Mouse (Mus musculus) midbrain, embryonic 11.5 days (tissue): ENCODE data around the gene Nfam1. TPM values are rescaled to one million over a fixed set of nuclear protein-coding genes. Genes with fewer than 3 reads are reported as not detected.

Experiments used
- ATAC-seq: fragments of 200-750 bp; cut with Nextera tagmentation; 2 replicates; pipeline ENCODE4 v1.8.0; 2017; ENCODE audit warnings: moderate TSS enrichment, moderate library complexity; ENCODE audit not compliant: low FRiP score
- DNase-seq: peaks from one replicate; pipeline ENCODE4 v3.0.0; 2015; ENCODE audit warnings: low spot score; ENCODE audit errors: missing footprints
- H3K27ac ChIP-seq: fragments of 300-500 bp; sonication (generic); 2 replicates; pipeline ENCODE4 v1.5.1; 2014; ENCODE audit warnings: low read depth, low read length
- H3K27me3 ChIP-seq: fragments of 300-500 bp; sonication (generic); 2 replicates; pipeline ENCODE4 v1.6.1; 2014; ENCODE audit warnings: mild to moderate bottlenecking, low read length, moderate library complexity, mixed read lengths; ENCODE audit not compliant: control insufficient read depth, insufficient read depth
- H3K36me3 ChIP-seq: fragments of 300-500 bp; sonication (generic); 2 replicates; pipeline ENCODE4 v1.6.1; 2014; ENCODE audit warnings: mild to moderate bottlenecking, low read length, moderate library complexity, mixed read lengths; ENCODE audit not compliant: control insufficient read depth, insufficient read depth
- H3K4me1 ChIP-seq: fragments of 300-500 bp; sonication (generic); 2 replicates; pipeline ENCODE4 v1.6.1; 2014; ENCODE audit warnings: low read length; ENCODE audit not compliant: control insufficient read depth, insufficient read depth
- H3K4me2 ChIP-seq: fragments of 300-500 bp; sonication (generic); 2 replicates; pipeline ENCODE4 v1.6.1; 2014; ENCODE audit warnings: mild to moderate bottlenecking, moderate library complexity
- H3K4me3 ChIP-seq: fragments of 300-500 bp; sonication (generic); 2 replicates; pipeline ENCODE4 v1.5.1; 2014; ENCODE audit warnings: low read depth, low read length
- H3K9ac ChIP-seq: fragments of 300-500 bp; sonication (generic); 2 replicates; pipeline ENCODE4 v1.6.1; 2014; ENCODE audit warnings: low read length
- H3K9me3 ChIP-seq: fragments of 300-500 bp; sonication (generic); 2 replicates; pipeline ENCODE4 v1.6.1; 2016; ENCODE audit warnings: low read length; ENCODE audit not compliant: control insufficient read depth
- WGBS: fragments of 180-500 bp; shearing (Covaris S2); extraction: QIAGEN DNeasy Blood & Tissue Kit; methylation state at CpG from one replicate; pipeline ENCODE4 v1.1.7; 2014; 5-methylcytosine and 5-hydroxymethylcytosine counted together
- polyA plus RNA-seq: library from polyadenylated mRNA; unstranded; fragments of >200 nt; fragmentation: Nextera tagmentation; extraction: Ambion mirVana; gene quantifications from 2 replicates; pipeline ENCODE4 v1.2.1, GENCODE M21; 2014

Gene Nfam1
- polyA plus RNA-seq, 1 experiment from 2014 or later, result 4.0 TPM

GRCm38 (mm10) chr15:83043362-83043708, 10.2 kb upstream of the Nfam1 start:
- DNase-seq (no peak), ATAC-seq (no peak)
- peak overlapping the region; percentile 41 for H3K27ac ChIP-seq
- no peaks in the 10 kb centered on the region for H3K27me3 ChIP-seq
- peaks cover 14% of the 10 kb centered on the region for H3K4me1 ChIP-seq
- no peak overlapping the region; the same call in 1 of the 2 replicates for H3K4me2 ChIP-seq
- H3K9me3 ChIP-seq, result peaks cover 3% of the 10 kb centered on the region; the same call in 1 of the 2 replicates
- H3K4me3 ChIP-seq, result no peak overlapping the region
- 67% methylated on average over 22 of the region's 22 CpGs for WGBS
- peak overlapping the region; percentile 46 for H3K9ac ChIP-seq
- no peaks in the 10 kb centered on the region for H3K36me3 ChIP-seq

- H3K9me3 ChIP-seq, result peaks cover 3% of the 10 kb centered on the region; the same call in 1 of the 2 replicates
- WGBS, result 5% methylated on average over 6 of the region's 6 CpGs
- H3K27ac ChIP-seq, result peak overlapping the region; percentile 41
- peak overlapping the region; percentile 37 for H3K4me2 ChIP-seq
- H3K9ac ChIP-seq, result peak overlapping the region; percentile 46
- H3K27me3 ChIP-seq, result no peaks in the 10 kb centered on the region
- ATAC-seq (peak; percentile 71), DNase-seq (peak; percentile 93)
- peaks cover 14% of the 10 kb centered on the region for H3K4me1 ChIP-seq
- no peak overlapping the region for H3K4me3 ChIP-seq
- no peaks in the 10 kb centered on the region for H3K36me3 ChIP-seq
Measured at GRCm38 (mm10) chr15:83042655-83043361, 9.7 kb upstream of the Nfam1 start.

- Histone ChIP-seq H3K4me3 (no peak overlapping the region), H3K27me3 (peaks cover 6% of the 10 kb centered on the region; the same call in 1 of the 2 replicates), H3K27ac (no peak overlapping the region), H3K9me3 (no peaks in the 10 kb centered on the region), H3K4me1 (peaks cover 14% of the 10 kb centered on the region), H3K4me2 (no peak overlapping the region), H3K9ac (no peak overlapping the region), H3K36me3 (no peaks in the 10 kb centered on the region)
- 33% methylated on average over 2 of the region's 2 CpGs for WGBS
- DNase-seq (no peak), ATAC-seq (no peak)
Measured at GRCm38 (mm10) chr15:83040156-83040555, 7.0 kb upstream of the Nfam1 start.

GRCm38 (mm10) chr15:83038812-83039211, 5.7 kb upstream of the Nfam1 start:
- ATAC-seq (no peak), DNase-seq (no peak)
- H3K27ac ChIP-seq, result no peak overlapping the region
- H3K4me1 ChIP-seq, result peaks cover 26% of the 10 kb centered on the region
- no peak overlapping the region for H3K4me3 ChIP-seq
- no peaks in the 10 kb centered on the region for H3K36me3 ChIP-seq
- H3K9me3 ChIP-seq, result no peaks in the 10 kb centered on the region
- 67% methylated on average over 3 of the region's 3 CpGs for WGBS
- no peak overlapping the region for H3K9ac ChIP-seq
- H3K4me2 ChIP-seq, result no peak overlapping the region
- peaks cover 9% of the 10 kb centered on the region; the same call in 1 of the 2 replicates for H3K27me3 ChIP-seq

- ATAC-seq, result no peak
- H3K27me3 ChIP-seq, result peaks cover 13% of the 10 kb centered on the region; the same call in 1 of the 2 replicates
Measured at GRCm38 (mm10) chr15:83037755-83038483, 4.8 kb upstream of the Nfam1 start.

GRCm38 (mm10) chr15:83036900-83037519, 3.9 kb upstream of the Nfam1 start:
- Histone ChIP-seq H3K4me2 (no peak overlapping the region), H3K27ac (no peak overlapping the region), H3K4me3 (no peak overlapping the region), H3K36me3 (no peaks in the 10 kb centered on the region), H3K9me3 (no peaks in the 10 kb centered on the region), H3K9ac (no peak overlapping the region), H3K27me3 (peaks cover 13% of the 10 kb centered on the region; the same call in 1 of the 2 replicates), H3K4me1 (peaks cover 26% of the 10 kb centered on the region)
- ATAC-seq (no peak), DNase-seq (no peak)
- 90% methylated on average over 14 of the region's 14 CpGs for WGBS

More at GRCm38 (mm10) chr15:83037755-83038483, 4.8 kb upstream of the Nfam1 start:
- Histone ChIP-seq H3K9ac (no peak overlapping the region), H3K4me2 (no peak overlapping the region), H3K9me3 (no peaks in the 10 kb centered on the region), H3K27ac (no peak overlapping the region; the same call in 1 of the 2 replicates), H3K4me1 (peaks cover 28% of the 10 kb centered on the region), H3K4me3 (no peak overlapping the region), H3K36me3 (no peaks in the 10 kb centered on the region)
- 4% methylated on average over 8 of the region's 8 CpGs for WGBS
- DNase-seq, result peak; percentile 100

GRCm38 (mm10) chr15:83036089-83036488, 3.0 kb upstream of the Nfam1 start:
- 55% methylated on average over 7 of the region's 7 CpGs for WGBS
- DNase-seq (no peak), ATAC-seq (no peak)
- Histone ChIP-seq H3K9ac (no peak overlapping the region), H3K4me1 (peaks cover 26% of the 10 kb centered on the region), H3K27ac (no peak overlapping the region), H3K36me3 (no peaks in the 10 kb centered on the region), H3K4me3 (no peak overlapping the region), H3K4me2 (no peak overlapping the region), H3K9me3 (no peaks in the 10 kb centered on the region), H3K27me3 (peaks cover 13% of the 10 kb centered on the region; the same call in 1 of the 2 replicates)

GRCm38 (mm10) chr15:83034275-83034977, 1.3 kb upstream of the Nfam1 start:
- no peak overlapping the region for H3K4me3 ChIP-seq
- H3K4me2 ChIP-seq, result peak overlapping the region; percentile 23; the same call in 1 of the 2 replicates
- DNase-seq (peak; percentile 91), ATAC-seq (0 out of 2 replicates have a peak, but pooled peaks have one; percentile 26)
- peaks cover 13% of the 10 kb centered on the region; the same call in 1 of the 2 replicates for H3K27me3 ChIP-seq
- H3K4me1 ChIP-seq, result peaks cover 40% of the 10 kb centered on the region
- H3K9ac ChIP-seq, result peak overlapping the region; percentile 13; the same call in 1 of the 2 replicates
- 4% methylated on average over 17 of the region's 17 CpGs for WGBS
- no peak overlapping the region for H3K27ac ChIP-seq
- no peaks in the 10 kb centered on the region for H3K9me3 ChIP-seq
- H3K36me3 ChIP-seq, result no peaks in the 10 kb centered on the region
